Mouse (Mus musculus): Measurements from ENCODE around the gene Lefty2.

DNA sequence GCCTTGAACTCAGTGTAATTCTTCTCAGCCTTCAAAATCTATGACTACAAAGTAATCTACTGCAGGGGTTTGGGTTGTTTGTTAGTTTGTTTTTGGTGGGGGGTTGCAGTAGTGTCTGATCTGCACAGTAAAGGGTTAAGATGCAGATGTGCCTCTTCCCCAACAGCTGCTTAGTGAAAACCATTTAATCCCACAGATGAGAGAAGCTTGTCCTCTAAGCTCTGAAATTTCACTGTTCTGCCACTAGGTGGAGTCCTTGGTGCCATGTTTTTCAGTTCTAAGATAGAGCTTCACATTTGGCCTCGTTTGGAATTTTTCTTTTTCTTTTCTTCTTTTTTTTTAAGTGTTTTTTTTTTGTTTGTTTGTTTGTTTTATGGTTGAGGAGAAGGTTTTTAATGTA lies 29.3 kb upstream of the Lefty2 start:
- TF ChIP-seq CTCF (IDR thresholded peaks at IDR 0.05) (peak; percentile 84), EP300 (IDR thresholded peaks at IDR 0.05) (no peak)
